Mouse (Mus musculus) neural tube, embryonic 15.5 days (tissue): ENCODE data around the gene Mrtfa. TPM values are rescaled to one million over a fixed set of nuclear protein-coding genes. Genes with fewer than 3 reads are reported as not detected.

Experiments
- ATAC-seq: fragments of 200-750 bp; cut with Nextera tagmentation; 2 replicates; pipeline ENCODE4 v1.8.0; 2017; ENCODE audit warnings: mild to moderate bottlenecking, moderate TSS enrichment, moderate library complexity; ENCODE audit not compliant: low FRiP score
- H3K27ac ChIP-seq: fragments of 300-500 bp; sonication (generic); replicated peaks from 2 replicates; pipeline ENCODE4 v1.5.1; 2015; ENCODE audit warnings: mild to moderate bottlenecking, inconsistent platforms
- H3K27me3 ChIP-seq: fragments of 300-500 bp; sonication (generic); replicated peaks from 2 replicates; pipeline ENCODE4 v1.6.1; 2015; ENCODE audit warnings: inconsistent platforms
- H3K36me3 ChIP-seq: fragments of 300-500 bp; sonication (generic); 2 replicates; pipeline ENCODE4 v1.6.1; 2015; ENCODE audit warnings: inconsistent platforms
- H3K4me1 ChIP-seq: fragments of 300-500 bp; sonication (generic); 2 replicates; pipeline ENCODE4 v1.6.1; 2015; ENCODE audit warnings: inconsistent platforms
- H3K4me2 ChIP-seq: fragments of 300-500 bp; sonication (generic); 2 replicates; pipeline ENCODE4 v1.6.1; 2015; ENCODE audit warnings: inconsistent platforms, mild to moderate bottlenecking, moderate library complexity
- H3K4me3 ChIP-seq: fragments of 300-500 bp; sonication (generic); replicated peaks from 2 replicates; pipeline ENCODE4 v1.5.1; 2015; ENCODE audit warnings: mild to moderate bottlenecking, inconsistent platforms
- H3K9ac ChIP-seq: fragments of 300-500 bp; sonication (generic); replicated peaks from 2 replicates; pipeline ENCODE4 v1.6.1; 2015; ENCODE audit warnings: mild to moderate bottlenecking, inconsistent platforms
- H3K9me3 ChIP-seq: fragments of 300-500 bp; sonication (generic); replicated peaks from 2 replicates; pipeline ENCODE4 v1.6.1; 2016; ENCODE audit warnings: inconsistent platforms
- WGBS: fragments of 180-500 bp; shearing (Covaris S2); methylation state at CpG from one replicate; pipeline ENCODE4 v1.1.7; 2015; ENCODE audit warnings: mixed read lengths; 5-methylcytosine and 5-hydroxymethylcytosine counted together
- polyA plus RNA-seq: library from polyadenylated mRNA; unstranded; fragments of >200 nt; fragmentation: Nextera tagmentation; extraction: Ambion mirVana; gene quantifications from 2 replicates; pipeline ENCODE4 v1.2.1, GENCODE M21; 2015

The Mrtfa gene
- polyA plus RNA-seq, 1 experiment from 2014 or later: 27.9 TPM

GRCm38 (mm10) chr15:81062175-81062588 lies 128.4 kb downstream of the Mrtfa start:
- Histone ChIP-seq H3K27ac (peak overlapping the region; percentile 28; the same call in 1 of the 2 replicates), H3K9me3 (no peaks in the 10 kb centered on the region), H3K9ac (no peak overlapping the region), H3K4me3 (no peak overlapping the region), H3K36me3 (no peaks in the 10 kb centered on the region), H3K4me1 (peaks cover 14% of the 10 kb centered on the region), H3K4me2 (no peak overlapping the region), H3K27me3 (no peaks in the 10 kb centered on the region)
- 20% methylated on average over 8 of the region's 8 CpGs for WGBS
- no peak for ATAC-seq

- no peaks in the 10 kb centered on the region for H3K9me3 ChIP-seq
Measured at GRCm38 (mm10) chr15:81060975-81061374, 129.6 kb downstream of the Mrtfa start.

GRCm38 (mm10) chr15:81057736-81058135 lies 132.8 kb downstream of the Mrtfa start:
- ATAC-seq: no peak
- H3K9ac ChIP-seq: no peak overlapping the region
- H3K9me3 ChIP-seq: no peaks in the 10 kb centered on the region
- H3K36me3 ChIP-seq: no peaks in the 10 kb centered on the region
- 89% methylated on average over 5 of the region's 5 CpGs for whole genome bisulfite sequencing
- H3K4me1 ChIP-seq: peaks cover 10% of the 10 kb centered on the region
- no peak overlapping the region for H3K4me3 ChIP-seq
- no peak overlapping the region for H3K27ac ChIP-seq
- H3K27me3 ChIP-seq: no peaks in the 10 kb centered on the region
- no peak overlapping the region for H3K4me2 ChIP-seq

More at GRCm38 (mm10) chr15:81060975-81061374, 129.6 kb downstream of the Mrtfa start:
- no peaks in the 10 kb centered on the region for H3K27me3 ChIP-seq
- 93% methylated on average over 2 of the region's 2 CpGs for WGBS
- no peaks in the 10 kb centered on the region for H3K36me3 ChIP-seq
- H3K9ac ChIP-seq: no peak overlapping the region
- ATAC-seq: no peak
- no peak overlapping the region for H3K4me2 ChIP-seq
- no peak overlapping the region for H3K27ac ChIP-seq
- H3K4me3 ChIP-seq: no peak overlapping the region
- H3K4me1 ChIP-seq: peaks cover 14% of the 10 kb centered on the region

GRCm38 (mm10) chr15:81055488-81055887 lies 135.1 kb downstream of the Mrtfa start:
- no peak for ATAC-seq
- no peaks in the 10 kb centered on the region for H3K36me3 ChIP-seq
- peaks cover under 1% of the 10 kb centered on the region; the same call in 1 of the 2 replicates for H3K4me1 ChIP-seq

GRCm38 (mm10) chr15:81052491-81052890 lies 138.1 kb downstream of the Mrtfa start:
- WGBS: 93% methylated on average over 5 of the region's 5 CpGs
- ATAC-seq: no peak
- no peaks in the 10 kb centered on the region for H3K27me3 ChIP-seq
- H3K4me2 ChIP-seq: no peak overlapping the region
- H3K36me3 ChIP-seq: no peaks in the 10 kb centered on the region
- H3K9me3 ChIP-seq: no peaks in the 10 kb centered on the region
- H3K4me1 ChIP-seq: peaks cover 9% of the 10 kb centered on the region
- no peak overlapping the region for H3K27ac ChIP-seq
- no peak overlapping the region for H3K4me3 ChIP-seq
- H3K9ac ChIP-seq: no peak overlapping the region

More at GRCm38 (mm10) chr15:81055488-81055887, 135.1 kb downstream of the Mrtfa start:
- no peak overlapping the region for H3K27ac ChIP-seq
- H3K4me3 ChIP-seq: no peak overlapping the region
- H3K9ac ChIP-seq: no peak overlapping the region
- no peaks in the 10 kb centered on the region for H3K27me3 ChIP-seq
- H3K9me3 ChIP-seq: no peaks in the 10 kb centered on the region
- no peak overlapping the region for H3K4me2 ChIP-seq
- WGBS: 93% methylated on average over 2 of the region's 2 CpGs

- H3K4me3 ChIP-seq: no peak overlapping the region
- H3K9ac ChIP-seq: no peak overlapping the region
- ATAC-seq: no peak
- H3K27me3 ChIP-seq: no peaks in the 10 kb centered on the region
- peaks cover 10% of the 10 kb centered on the region for H3K4me1 ChIP-seq
- WGBS: 54% methylated on average over 3 of the region's 3 CpGs
- no peak overlapping the region for H3K4me2 ChIP-seq
- no peak overlapping the region for H3K27ac ChIP-seq
- no peaks in the 10 kb centered on the region for H3K36me3 ChIP-seq
- H3K9me3 ChIP-seq: no peaks in the 10 kb centered on the region
Measured at GRCm38 (mm10) chr15:81050488-81050887, 140.1 kb downstream of the Mrtfa start.

- Histone ChIP-seq H3K4me1 (peaks cover 10% of the 10 kb centered on the region), H3K9ac (no peak overlapping the region), H3K36me3 (no peaks in the 10 kb centered on the region), H3K27ac (no peak overlapping the region), H3K9me3 (no peaks in the 10 kb centered on the region), H3K27me3 (no peaks in the 10 kb centered on the region), H3K4me2 (no peak overlapping the region), H3K4me3 (no peak overlapping the region)
- no peak for ATAC-seq
- 83% methylated on average over 6 of the region's 6 CpGs for WGBS
Measured at GRCm38 (mm10) chr15:81049401-81050053, 141.0 kb downstream of the Mrtfa start.

GRCm38 (mm10) chr15:81047497-81047896 lies 143.1 kb downstream of the Mrtfa start:
- no peaks in the 10 kb centered on the region; the same call in 1 of the 2 replicates for H3K36me3 ChIP-seq
- WGBS: 53% methylated on average over 10 of the region's 10 CpGs
- H3K27ac ChIP-seq: peak overlapping the region; percentile 23; the same call in 1 of the 2 replicates
- no peak overlapping the region for H3K4me2 ChIP-seq
- no peak overlapping the region; the same call in 1 of the 2 replicates for H3K9ac ChIP-seq
- ATAC-seq: no peak
- H3K9me3 ChIP-seq: no peaks in the 10 kb centered on the region
- H3K4me3 ChIP-seq: no peak overlapping the region
- H3K27me3 ChIP-seq: no peaks in the 10 kb centered on the region
- H3K4me1 ChIP-seq: peaks cover 14% of the 10 kb centered on the region

GRCm38 (mm10) chr15:81046061-81046460 lies 144.5 kb downstream of the Mrtfa start:
- H3K4me2 ChIP-seq: no peak overlapping the region
- no peaks in the 10 kb centered on the region; the same call in 1 of the 2 replicates for H3K36me3 ChIP-seq
- H3K4me3 ChIP-seq: no peak overlapping the region
- no peaks in the 10 kb centered on the region for H3K27me3 ChIP-seq
- no peak for ATAC-seq
- no peak overlapping the region for H3K9ac ChIP-seq
- WGBS: 93% methylated on average over 7 of the region's 7 CpGs
- no peaks in the 10 kb centered on the region for H3K9me3 ChIP-seq
- no peak overlapping the region for H3K27ac ChIP-seq
- H3K4me1 ChIP-seq: peaks cover 15% of the 10 kb centered on the region

- no peak overlapping the region for H3K9ac ChIP-seq
- no peaks in the 10 kb centered on the region for H3K27me3 ChIP-seq
- ATAC-seq: no peak
- H3K27ac ChIP-seq: no peak overlapping the region
- H3K9me3 ChIP-seq: no peaks in the 10 kb centered on the region
- WGBS: 82% methylated on average over 4 of the region's 4 CpGs
- no peaks in the 10 kb centered on the region; the same call in 1 of the 2 replicates for H3K36me3 ChIP-seq
- H3K4me1 ChIP-seq: peaks cover 12% of the 10 kb centered on the region
- no peak overlapping the region for H3K4me2 ChIP-seq
- H3K4me3 ChIP-seq: no peak overlapping the region
Measured at GRCm38 (mm10) chr15:81045336-81045735, 145.2 kb downstream of the Mrtfa start.

GRCm38 (mm10) chr15:81044446-81044845 lies 146.1 kb downstream of the Mrtfa start:
- ATAC-seq: no peak
- no peak overlapping the region for H3K27ac ChIP-seq
- no peaks in the 10 kb centered on the region for H3K9me3 ChIP-seq
- H3K4me2 ChIP-seq: no peak overlapping the region
- WGBS: 92% methylated on average over 9 of the region's 9 CpGs
- no peaks in the 10 kb centered on the region; the same call in 1 of the 2 replicates for H3K36me3 ChIP-seq
- H3K4me1 ChIP-seq: peaks cover 9% of the 10 kb centered on the region
- H3K27me3 ChIP-seq: no peaks in the 10 kb centered on the region
- H3K9ac ChIP-seq: no peak overlapping the region
- H3K4me3 ChIP-seq: no peak overlapping the region

- Histone ChIP-seq H3K9me3 (no peaks in the 10 kb centered on the region), H3K9ac (no peak overlapping the region), H3K4me1 (peaks cover 5% of the 10 kb centered on the region; the same call in 1 of the 2 replicates), H3K4me3 (no peak overlapping the region), H3K27me3 (no peaks in the 10 kb centered on the region), H3K4me2 (no peak overlapping the region), H3K36me3 (no peaks in the 10 kb centered on the region; the same call in 1 of the 2 replicates), H3K27ac (no peak overlapping the region)
- WGBS: 71% methylated on average over 13 of the region's 13 CpGs
- no peak for ATAC-seq
Measured at GRCm38 (mm10) chr15:81042276-81042931, 148.2 kb downstream of the Mrtfa start.
